Mouse (Mus musculus): ENCODE measurements around the gene Usp19. TPM values are rescaled to one million over a fixed set of nuclear protein-coding genes. Genes with fewer than 3 reads are reported as not detected.

Gene Usp19
- polyA plus RNA-seq (2012) = 101 and 102 TPM in 2 replicates

- no peak for TF ChIP-seq GATA1 (IDR thresholded peaks at IDR 0.05; ENCODE audit: low read length)
These were observed at the start of gene Usp19 for GRCm38 (mm10) chr9:108490559-108491285. TSS of gene Usp19 (plus strand) at chr9:108490602.

GRCm38 (mm10) chr9:108441236-108441919, 49.0 kb upstream of the Usp19 start:
- TF ChIP-seq GATA1 (IDR thresholded peaks at IDR 0.05; ENCODE audit: low read length) = no peak

- no peak for TF ChIP-seq GATA1 (IDR thresholded peaks at IDR 0.05; ENCODE audit: low read length)
These were observed 45.3 kb upstream of the Usp19 start for GRCm38 (mm10) chr9:108445125-108445524.

- no peak for TF ChIP-seq GATA1 (IDR thresholded peaks at IDR 0.05; ENCODE audit: low read length)
These were observed 40.5 kb upstream of the Usp19 start for GRCm38 (mm10) chr9:108449860-108450259.

GRCm38 (mm10) chr9:108450292-108451169, 39.9 kb upstream of the Usp19 start:
- no peak for TF ChIP-seq GATA1 (IDR thresholded peaks at IDR 0.05; ENCODE audit: low read length)

GRCm38 (mm10) chr9:108451170-108451493, 39.3 kb upstream of the Usp19 start:
- no peak for TF ChIP-seq GATA1 (IDR thresholded peaks at IDR 0.05; ENCODE audit: low read length)

- peak; percentile 47 for TF ChIP-seq GATA1 (IDR thresholded peaks at IDR 0.05; ENCODE audit: low read length)
These were observed 38.8 kb upstream of the Usp19 start for GRCm38 (mm10) chr9:108451519-108452160.

- TF ChIP-seq GATA1 (IDR thresholded peaks at IDR 0.05; ENCODE audit: low read length) = no peak
These were observed 38.0 kb upstream of the Usp19 start for GRCm38 (mm10) chr9:108452291-108452906.

GRCm38 (mm10) chr9:108452911-108453310, 37.5 kb upstream of the Usp19 start:
- no peak for TF ChIP-seq GATA1 (IDR thresholded peaks at IDR 0.05; ENCODE audit: low read length)

GRCm38 (mm10) chr9:108453458-108453857, 36.9 kb upstream of the Usp19 start:
- TF ChIP-seq GATA1 (IDR thresholded peaks at IDR 0.05; ENCODE audit: low read length) = no peak

GRCm38 (mm10) chr9:108454429-108454828, 36.0 kb upstream of the Usp19 start:
- no peak for TF ChIP-seq GATA1 (IDR thresholded peaks at IDR 0.05; ENCODE audit: low read length)

- no peak for TF ChIP-seq GATA1 (IDR thresholded peaks at IDR 0.05; ENCODE audit: low read length)
These were observed 34.4 kb upstream of the Usp19 start for GRCm38 (mm10) chr9:108455747-108456571.

GRCm38 (mm10) chr9:108456953-108457352, 33.4 kb upstream of the Usp19 start:
- no peak for TF ChIP-seq GATA1 (IDR thresholded peaks at IDR 0.05; ENCODE audit: low read length)

GRCm38 (mm10) chr9:108459939-108460318, 30.5 kb upstream of the Usp19 start:
- TF ChIP-seq GATA1 (IDR thresholded peaks at IDR 0.05; ENCODE audit: low read length) = no peak

Data from G1E-ER4 (cell line).